Mouse (Mus musculus) myocyte (in vitro differentiated cells): Measurements from ENCODE around the gene Olfr781.
"Not testable (repeated sequence)": the region's sequence is repeated elsewhere in the genome, so short reads cannot be mapped to it uniquely, and the experiment has no call there.

Experiments used
- CEBPB ChIP-seq: IDR thresholded peaks from 2 replicates; pipeline ENCODE4 v1.6.1; 2011; ENCODE audit warnings: mild to moderate bottlenecking, moderate library complexity; ENCODE audit not compliant: poor library complexity, insufficient read depth, severe bottlenecking
- E2F4 ChIP-seq: IDR thresholded peaks from one replicate; pipeline ENCODE4 v1.6.1; 2011; ENCODE audit warnings: mild to moderate bottlenecking, control low read depth, moderate library complexity; ENCODE audit not compliant: insufficient read depth
- MAX ChIP-seq: IDR thresholded peaks from one replicate; pipeline ENCODE4 v1.6.1; 2011; ENCODE audit warnings: low read depth, mild to moderate bottlenecking, control low read depth
- MYOD1 ChIP-seq, 3 experiments: IDR thresholded peaks; one replicate each; pipeline ENCODE4 v1.6.1; 2011; ENCODE audit warnings: control low read depth in 2 of 3, low read depth in 2 of 3, mild to moderate bottlenecking in 2 of 3, moderate library complexity in 1 of 3; ENCODE audit not compliant: insufficient read length in 2 of 3, control insufficient read depth in 1 of 3
- MYOG ChIP-seq, 3 experiments: IDR thresholded peaks; one replicate each; pipeline ENCODE4 v1.6.1; 2011; ENCODE audit warnings: control low read depth in 2 of 3, low read depth in 2 of 3, mild to moderate bottlenecking in 2 of 3; ENCODE audit not compliant: insufficient read length in 2 of 3, control insufficient read depth in 1 of 3, insufficient read depth in 1 of 3
- POLR2A ChIP-seq: IDR thresholded peaks from one replicate; pipeline ENCODE4 v1.6.1; 2011; ENCODE audit warnings: low read depth, mild to moderate bottlenecking, control low read depth, moderate library complexity; ENCODE audit not compliant: insufficient read length
- REST ChIP-seq: IDR thresholded peaks from one replicate; pipeline ENCODE4 v1.6.1; 2011; ENCODE audit warnings: mild to moderate bottlenecking, control low read depth, moderate library complexity; ENCODE audit not compliant: insufficient read depth, insufficient read length
- SRF ChIP-seq: IDR thresholded peaks from one replicate; pipeline ENCODE4 v1.6.1; 2011; ENCODE audit warnings: low read depth; ENCODE audit not compliant: control insufficient read depth, insufficient read length
- TCF12 ChIP-seq: IDR thresholded peaks from one replicate; pipeline ENCODE4 v1.6.1; 2011; ENCODE audit warnings: mild to moderate bottlenecking, control low read depth; ENCODE audit not compliant: poor library complexity, insufficient read depth, severe bottlenecking
- USF1 ChIP-seq: IDR thresholded peaks from one replicate; pipeline ENCODE4 v1.6.1; 2011; ENCODE audit warnings: low read depth, mild to moderate bottlenecking, control low read depth, moderate library complexity

- not testable (repeated sequence) for TF ChIP-seq TCF12; POLR2A; MYOG (IDR thresholded peaks at IDR 0.05; ENCODE audit: control insufficient read depth in 1 of 3, insufficient read depth in 1 of 3, insufficient read length in 2 of 3, low read depth in 2 of 3); E2F4; USF1; CEBPB; SRF; MYOD1 (IDR thresholded peaks at IDR 0.05; ENCODE audit: control insufficient read depth in 1 of 3, insufficient read length in 2 of 3, low read depth in 2 of 3); MAX; REST
Observed at GRCm38 (mm10) chr10:129374051-129374450, 45.4 kb downstream of the Olfr781 start.
